Mouse (Mus musculus): ENCODE results near the gene Ucp3. TPM values are rescaled to one million over a fixed set of nuclear protein-coding genes. Genes with fewer than 3 reads are reported as not detected.

The Ucp3 gene
- polyA plus RNA-seq, 1 experiment from 2014 or later: 0.05 TPM

DNA sequence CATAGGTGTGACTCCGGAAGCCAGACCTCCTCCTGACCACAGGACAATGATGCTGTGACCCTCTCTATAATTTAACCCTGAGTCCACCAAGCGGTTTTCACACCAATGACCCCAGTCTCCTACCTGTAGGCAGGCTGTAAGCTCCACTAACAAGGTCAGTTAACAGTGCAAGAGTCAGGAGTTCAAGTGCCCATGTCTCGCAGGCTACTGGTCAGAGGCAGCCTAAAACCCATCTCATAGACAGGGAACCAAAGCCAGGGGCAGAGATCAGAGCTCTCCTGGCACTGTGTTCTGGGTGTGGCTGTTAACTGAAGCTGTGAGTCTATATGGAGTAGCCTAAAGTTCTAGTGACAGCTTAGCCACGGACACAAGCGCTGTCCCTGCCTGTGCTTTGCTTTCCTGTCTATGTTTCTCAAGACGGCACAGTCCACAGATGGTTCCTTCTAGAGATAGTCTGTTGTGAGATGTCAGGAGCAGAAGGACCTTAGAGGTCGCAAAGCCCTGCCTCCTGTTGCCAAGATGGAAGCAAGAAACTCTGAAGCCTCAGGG is 29.7 kb downstream of the Ucp3 start:
- H3K27me3 ChIP-seq (replicated peaks): no peaks in the 10 kb centered on the region
- WGBS: 70% methylated on average over 7 of the region's 7 CpGs

DNA sequence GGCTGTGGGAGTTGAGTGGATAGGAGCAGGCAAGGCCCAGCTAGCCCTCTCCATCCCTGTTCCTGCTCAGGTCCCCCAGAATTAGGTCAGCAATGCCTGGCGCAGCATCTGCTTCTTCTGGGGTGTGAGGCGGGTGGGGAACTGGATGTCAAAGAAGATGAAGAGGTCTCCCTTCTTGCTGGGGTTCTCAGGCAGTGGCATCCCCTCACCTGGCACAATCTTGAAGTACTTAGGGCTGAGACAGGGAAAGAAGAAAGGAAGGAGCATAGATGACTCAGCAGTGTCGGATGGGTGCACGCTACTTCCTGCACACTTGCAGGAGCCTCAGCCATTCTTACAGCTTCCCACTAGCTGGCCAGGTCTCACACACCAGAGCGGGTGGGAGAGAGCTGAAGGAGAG is 30.3 kb downstream of the Ucp3 start:
- ATAC-seq (ENCODE audit: insufficient read depth, low FRiP score, low read depth): no peak

More for the DNA sequence above, 29.7 kb downstream of the Ucp3 start:
- H3K36me3 ChIP-seq: peaks cover 19% of the 10 kb centered on the region
- ATAC-seq (ENCODE audit: insufficient read depth, low FRiP score, low read depth): no peak
- H3K4me1 ChIP-seq: 0 out of 2 replicates have a peak, but pooled peaks cover 6% of the 10 kb centered on the region
- no peak overlapping the region for H3K4me2 ChIP-seq
- no peak overlapping the region for H3K27ac ChIP-seq
- H3K9ac ChIP-seq: no peak overlapping the region
- no peaks in the 10 kb centered on the region for H3K9me3 ChIP-seq
- no peak overlapping the region for H3K4me3 ChIP-seq (replicated peaks)

DNA sequence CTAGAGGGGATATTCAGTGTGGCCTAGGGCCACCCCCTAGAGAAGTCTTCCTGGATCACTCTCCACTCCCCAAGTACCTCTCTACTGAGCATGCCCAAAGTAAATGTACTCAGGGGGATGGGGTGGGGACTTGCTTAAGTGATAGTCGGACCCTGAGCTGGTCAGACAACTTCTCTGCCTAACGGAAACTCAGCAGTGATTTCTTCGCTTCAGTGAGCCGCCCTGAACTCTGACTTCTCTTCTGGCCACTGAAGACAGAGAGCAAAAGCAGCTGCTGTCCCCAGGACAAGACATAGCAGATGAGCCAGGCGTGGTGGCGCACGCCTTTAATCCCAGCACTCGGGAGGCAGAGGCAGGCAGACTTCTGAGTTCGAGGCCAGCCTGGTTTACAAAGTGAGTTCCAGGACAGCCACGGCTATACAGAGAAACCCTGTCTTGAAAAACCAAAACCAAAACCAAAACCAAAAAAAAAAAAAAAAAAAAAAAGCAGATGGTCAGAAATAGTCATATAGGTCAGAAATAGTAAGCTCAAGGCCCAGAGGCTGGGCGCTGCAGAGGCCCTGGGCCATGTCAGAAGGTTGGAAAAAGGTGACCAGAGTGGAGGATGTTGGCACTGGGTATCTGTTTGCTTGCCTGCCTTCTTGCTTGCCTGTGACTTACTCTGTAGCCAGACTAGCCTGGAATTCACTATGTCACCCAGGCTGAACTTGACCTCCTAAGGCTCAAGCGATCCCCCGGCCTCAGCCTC is 32.1 kb downstream of the Ucp3 start:
- WGBS: 76% methylated on average over 13 of the region's 13 CpGs
- no peaks in the 10 kb centered on the region for H3K27me3 ChIP-seq (replicated peaks)
- H3K4me2 ChIP-seq: no peak overlapping the region
- no peak for ATAC-seq (ENCODE audit: insufficient read depth, low FRiP score, low read depth)
- no peak overlapping the region for H3K9ac ChIP-seq
- H3K36me3 ChIP-seq: 0 out of 2 replicates have a peak, but pooled peaks cover 1% of the 10 kb centered on the region
- H3K4me3 ChIP-seq (replicated peaks): no peak overlapping the region
- 0 out of 2 replicates have a peak, but pooled peaks cover 6% of the 10 kb centered on the region for H3K4me1 ChIP-seq
- H3K27ac ChIP-seq: no peak overlapping the region
- no peaks in the 10 kb centered on the region for H3K9me3 ChIP-seq

More for the DNA sequence above, 30.3 kb downstream of the Ucp3 start:
- Histone ChIP-seq H3K9ac (no peak overlapping the region), H3K9me3 (no peaks in the 10 kb centered on the region), H3K36me3 (peaks cover 16% of the 10 kb centered on the region), H3K4me3 (replicated peaks) (no peak overlapping the region), H3K27me3 (replicated peaks) (no peaks in the 10 kb centered on the region), H3K4me1 (0 out of 2 replicates have a peak, but pooled peaks cover 6% of the 10 kb centered on the region), H3K27ac (no peak overlapping the region), H3K4me2 (no peak overlapping the region)
- 77% methylated on average over 5 of the region's 5 CpGs for WGBS

DNA sequence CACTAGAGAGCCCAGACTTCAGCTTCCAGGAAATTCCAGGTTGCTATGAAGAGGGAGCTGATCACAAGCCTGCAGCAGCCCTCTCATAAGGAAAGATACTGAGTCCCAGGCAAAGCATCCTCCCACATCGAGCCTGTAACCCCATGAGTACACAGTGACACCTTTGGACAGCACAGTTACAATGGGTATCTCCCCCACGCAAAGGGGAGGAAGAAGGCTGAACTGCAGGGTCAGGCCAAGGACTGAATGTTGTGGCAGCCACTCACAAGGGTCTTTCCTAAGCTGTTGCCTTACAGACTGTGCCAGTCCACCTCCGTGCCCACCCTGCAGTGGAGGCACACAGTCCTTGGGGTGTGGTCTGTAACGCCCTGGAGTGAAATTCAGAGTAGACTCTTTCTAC is 33.7 kb downstream of the Ucp3 start:
- no peak for ATAC-seq (ENCODE audit: insufficient read depth, low FRiP score, low read depth)
- Histone ChIP-seq H3K36me3 (no peaks in the 10 kb centered on the region), H3K4me3 (replicated peaks) (no peak overlapping the region), H3K27me3 (replicated peaks) (no peaks in the 10 kb centered on the region), H3K9ac (no peak overlapping the region), H3K9me3 (no peaks in the 10 kb centered on the region), H3K27ac (no peak overlapping the region), H3K4me1 (0 out of 2 replicates have a peak, but pooled peaks cover 6% of the 10 kb centered on the region), H3K4me2 (no peak overlapping the region)
- 68% methylated on average over 4 of the region's 4 CpGs for WGBS

DNA sequence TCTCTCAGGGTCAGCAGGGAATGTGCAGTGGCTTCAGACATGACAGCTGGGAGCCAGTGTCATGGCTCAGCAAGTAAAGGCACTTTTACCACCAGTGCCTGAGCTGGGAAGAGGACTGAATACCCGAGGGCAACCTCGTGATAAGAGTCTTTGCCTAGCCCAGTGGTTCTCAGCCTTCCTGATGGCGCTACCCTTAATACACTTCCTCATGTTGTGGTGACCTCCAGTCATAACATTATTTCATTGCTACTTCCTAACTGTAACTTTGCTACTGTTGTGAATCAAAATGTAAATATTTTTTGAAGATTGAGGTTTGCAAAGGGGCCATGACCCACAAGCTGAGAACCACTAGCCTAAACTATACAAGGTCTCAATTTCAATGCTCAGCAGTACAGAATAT is 35.9 kb downstream of the Ucp3 start:
- 54% methylated on average over 3 of the region's 3 CpGs for WGBS
- Histone ChIP-seq H3K4me3 (replicated peaks) (no peak overlapping the region), H3K4me1 (0 out of 2 replicates have a peak, but pooled peaks cover 2% of the 10 kb centered on the region), H3K4me2 (no peak overlapping the region), H3K9me3 (no peaks in the 10 kb centered on the region), H3K27ac (no peak overlapping the region), H3K36me3 (no peaks in the 10 kb centered on the region), H3K27me3 (replicated peaks) (no peaks in the 10 kb centered on the region), H3K9ac (no peak overlapping the region)
- no peak for ATAC-seq (ENCODE audit: insufficient read depth, low FRiP score, low read depth)

DNA sequence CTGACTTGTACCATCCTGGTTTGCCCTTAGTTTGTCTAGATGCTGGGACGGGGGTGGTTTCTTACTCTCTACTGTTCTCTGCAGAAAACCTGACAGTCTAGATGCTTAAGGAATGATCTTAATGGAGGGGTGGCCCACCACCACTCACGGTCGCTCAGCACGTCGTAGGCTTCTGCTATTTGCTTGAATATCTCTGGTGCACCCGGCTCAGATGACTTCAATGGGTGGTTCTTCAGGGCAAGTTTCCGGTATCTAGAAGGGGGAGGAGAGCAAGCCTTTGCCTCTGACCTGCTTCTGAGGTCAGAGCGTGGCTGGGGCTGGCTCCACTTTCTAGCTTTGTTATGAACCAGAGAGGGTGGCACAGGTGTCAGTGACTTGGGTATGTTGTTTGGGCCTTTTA is 38.8 kb downstream of the Ucp3 start:
- Histone ChIP-seq H3K9me3 (no peaks in the 10 kb centered on the region), H3K36me3 (no peaks in the 10 kb centered on the region), H3K27ac (no peak overlapping the region), H3K4me1 (0 out of 2 replicates have a peak, but pooled peaks cover 4% of the 10 kb centered on the region), H3K9ac (no peak overlapping the region), H3K4me3 (replicated peaks) (no peak overlapping the region), H3K27me3 (replicated peaks) (no peaks in the 10 kb centered on the region), H3K4me2 (no peak overlapping the region)
- WGBS: 66% methylated on average over 8 of the region's 8 CpGs
- no peak for ATAC-seq (ENCODE audit: insufficient read depth, low FRiP score, low read depth)

DNA sequence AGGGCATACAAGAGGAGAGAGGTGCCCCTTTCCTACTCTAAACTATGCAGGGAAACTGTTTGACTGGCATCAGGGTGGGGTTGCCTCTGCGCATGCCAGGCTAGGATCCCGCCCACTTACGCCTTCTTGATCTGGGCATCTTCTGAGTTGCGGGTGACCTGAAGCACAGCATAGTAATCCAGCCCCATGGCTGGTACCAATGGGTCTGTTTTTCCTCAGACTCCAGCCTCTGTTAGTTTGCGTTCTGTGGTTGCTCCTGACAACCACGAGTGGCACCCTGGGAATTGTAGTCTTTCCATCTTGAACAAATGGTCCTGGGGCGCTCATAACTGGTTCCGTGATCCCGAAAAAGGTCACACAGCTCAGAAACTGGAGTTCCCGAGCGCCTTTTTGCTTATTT is 41.8 kb downstream of the Ucp3 start, which contains the start of gene Dnajb13:
Gene Dnajb13, minus strand, starts transcription at position 388 of the 400 bp plus-strand sequence.
- no peak for ATAC-seq (ENCODE audit: insufficient read depth, low FRiP score, low read depth)
- Histone ChIP-seq H3K4me1 (0 out of 2 replicates have a peak, but pooled peaks cover 4% of the 10 kb centered on the region), H3K36me3 (no peaks in the 10 kb centered on the region), H3K4me3 (replicated peaks) (no peak within 1 kb of the TSS), H3K27me3 (replicated peaks) (no peaks in the 10 kb centered on the region), H3K9me3 (no peaks in the 10 kb centered on the region), H3K27ac (no peak within 1 kb of the TSS), H3K9ac (no peak within 1 kb of the TSS), H3K4me2 (no peak within 1 kb of the TSS)
- WGBS: 50% methylated on average over 11 of the region's 11 CpGs

DNA sequence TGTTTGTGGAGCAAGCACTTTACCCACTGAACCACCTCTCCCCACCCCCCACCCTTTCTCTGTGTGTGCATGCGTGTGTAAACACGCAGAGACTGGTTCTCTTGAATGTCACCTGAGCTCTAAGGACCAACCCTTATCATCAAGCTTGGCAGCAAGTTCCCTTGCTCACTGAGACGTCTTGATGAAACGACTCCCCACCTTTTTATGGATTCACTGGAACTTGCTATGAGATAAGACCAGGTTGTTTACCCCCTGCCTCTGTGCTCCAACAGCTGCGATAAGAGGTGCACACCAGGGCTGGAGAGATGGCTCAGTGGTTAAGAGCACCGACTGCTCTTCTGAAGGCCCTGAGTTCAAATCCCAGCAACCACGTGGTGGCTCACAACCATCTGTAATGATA is 47.4 kb downstream of the Ucp3 start:
- ATAC-seq (ENCODE audit: insufficient read depth, low FRiP score, low read depth): peak; percentile 33; the same call in 1 of the 2 replicates
- Histone ChIP-seq H3K4me2 (no peak overlapping the region), H3K27ac (no peak overlapping the region), H3K36me3 (no peaks in the 10 kb centered on the region), H3K27me3 (replicated peaks) (no peaks in the 10 kb centered on the region), H3K4me3 (replicated peaks) (no peak overlapping the region), H3K9ac (no peak overlapping the region), H3K9me3 (no peaks in the 10 kb centered on the region), H3K4me1 (no peaks in the 10 kb centered on the region)
- 55% methylated on average over 7 of the region's 7 CpGs for WGBS

DNA sequence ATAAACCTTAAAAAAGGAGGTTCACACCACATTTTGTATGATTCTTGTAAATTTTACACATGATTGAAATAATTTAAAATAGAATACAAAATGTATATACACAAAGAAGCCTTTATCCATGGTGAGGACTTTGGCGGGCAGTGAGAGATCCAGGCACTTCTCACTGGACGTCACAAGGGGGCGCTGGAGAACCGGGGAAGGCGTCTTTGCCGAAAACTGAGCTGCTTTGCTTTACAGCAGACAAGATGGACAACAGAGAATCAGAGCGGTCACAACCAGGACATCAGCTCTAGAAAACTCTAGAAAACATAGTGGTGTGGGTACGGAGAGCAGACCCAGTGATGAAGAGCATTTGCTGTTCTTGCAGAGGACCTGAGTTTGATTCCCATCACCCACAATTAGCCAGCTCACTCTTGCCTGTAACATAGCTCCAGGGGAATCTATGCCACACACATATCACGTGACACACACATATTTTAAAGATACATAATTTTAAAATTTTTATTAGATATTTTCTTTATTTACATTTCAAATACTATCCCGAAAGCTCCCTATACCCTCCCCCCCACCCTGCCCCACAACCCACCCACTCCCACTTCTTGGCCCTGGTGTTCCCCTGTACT is 48.0 kb downstream of the Ucp3 start:
- 22% methylated on average over 10 of the region's 10 CpGs for WGBS
- Histone ChIP-seq H3K4me2 (peak overlapping the region; percentile 37; the same call in 1 of the 2 replicates), H3K9ac (no peak overlapping the region), H3K36me3 (no peaks in the 10 kb centered on the region), H3K27ac (no peak overlapping the region), H3K4me3 (replicated peaks) (no peak overlapping the region), H3K27me3 (replicated peaks) (no peaks in the 10 kb centered on the region), H3K4me1 (no peaks in the 10 kb centered on the region), H3K9me3 (no peaks in the 10 kb centered on the region)
- peak; percentile 57 for ATAC-seq (ENCODE audit: insufficient read depth, low FRiP score, low read depth)

DNA sequence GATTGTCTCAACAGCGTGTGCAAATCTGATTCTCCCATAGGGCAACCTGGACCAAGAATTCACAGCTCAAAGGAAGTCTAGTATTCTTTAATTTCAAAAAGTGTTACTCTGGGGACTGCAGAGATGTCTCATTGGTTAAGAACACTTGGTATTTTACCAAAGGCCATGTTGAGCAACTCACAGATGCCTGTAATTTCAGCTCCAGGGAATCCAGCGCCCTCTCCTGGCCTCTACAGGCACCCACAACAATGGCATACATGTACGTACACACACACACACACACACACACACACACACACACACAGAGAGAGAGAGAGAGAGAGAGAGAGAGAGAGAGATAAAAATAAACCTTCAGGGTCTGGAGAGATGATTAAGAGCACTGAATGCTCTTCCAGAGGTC is 49.4 kb downstream of the Ucp3 start:
- 71% methylated on average over 3 of the region's 3 CpGs for WGBS
- H3K4me3 ChIP-seq (replicated peaks): no peak overlapping the region
- no peak overlapping the region for H3K4me2 ChIP-seq
- H3K27me3 ChIP-seq (replicated peaks): no peaks in the 10 kb centered on the region
- no peaks in the 10 kb centered on the region for H3K4me1 ChIP-seq
- H3K9ac ChIP-seq: no peak overlapping the region
- H3K9me3 ChIP-seq: no peaks in the 10 kb centered on the region
- ATAC-seq (ENCODE audit: insufficient read depth, low FRiP score, low read depth): no peak
- no peaks in the 10 kb centered on the region for H3K36me3 ChIP-seq
- H3K27ac ChIP-seq: no peak overlapping the region

DNA sequence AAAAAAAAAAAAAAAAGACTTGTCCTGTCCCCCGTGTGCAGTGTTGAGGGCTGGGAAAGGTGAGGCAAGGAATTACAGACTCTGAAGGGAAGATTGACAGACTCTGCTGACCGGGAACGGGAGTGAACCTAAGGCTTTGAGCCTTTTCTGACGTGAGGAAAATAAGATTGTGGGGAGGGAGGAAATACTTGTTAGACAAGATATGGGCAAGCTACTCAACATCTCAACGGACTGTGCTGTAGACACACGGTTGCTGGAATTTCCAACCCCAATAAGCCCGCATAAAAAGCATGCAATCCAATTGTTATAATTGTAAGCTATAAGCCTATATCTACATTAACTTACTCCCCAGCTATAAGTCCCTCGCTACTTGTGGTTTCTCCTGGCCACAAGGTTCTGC is 51.9 kb downstream of the Ucp3 start:
- no peak overlapping the region for H3K4me2 ChIP-seq
- no peak overlapping the region for H3K4me3 ChIP-seq (replicated peaks)
- no peak; the same call in 1 of the 2 replicates for ATAC-seq (ENCODE audit: insufficient read depth, low FRiP score, low read depth)
- H3K4me1 ChIP-seq: no peaks in the 10 kb centered on the region
- no peaks in the 10 kb centered on the region for H3K36me3 ChIP-seq
- WGBS: 55% methylated on average over 8 of the region's 8 CpGs
- H3K9ac ChIP-seq: no peak overlapping the region
- H3K27ac ChIP-seq: no peak overlapping the region; the same call in 1 of the 2 replicates
- no peaks in the 10 kb centered on the region for H3K9me3 ChIP-seq
- no peaks in the 10 kb centered on the region for H3K27me3 ChIP-seq (replicated peaks)

DNA sequence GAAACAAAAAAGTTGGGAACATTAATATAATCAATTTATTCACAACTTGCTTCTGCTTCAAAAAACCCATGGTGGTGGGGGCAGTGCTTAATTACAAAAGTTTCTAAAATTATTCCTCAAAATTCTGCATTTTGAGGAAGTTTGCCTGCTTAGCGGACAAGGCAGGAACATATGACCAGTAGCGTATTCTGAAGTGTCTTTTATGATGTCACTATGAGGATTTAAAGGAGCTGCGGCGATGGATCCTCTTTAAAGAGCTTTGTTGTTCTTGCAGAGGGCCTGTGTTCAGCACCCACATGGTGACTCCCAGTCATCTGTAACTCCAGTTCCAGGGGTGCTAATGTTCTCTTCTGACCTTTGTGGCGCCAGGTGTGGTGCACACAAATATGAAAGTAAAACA is 58.0 kb downstream of the Ucp3 start:
- Histone ChIP-seq H3K27me3 (replicated peaks) (no peaks in the 10 kb centered on the region), H3K36me3 (no peaks in the 10 kb centered on the region), H3K9me3 (no peaks in the 10 kb centered on the region), H3K4me3 (replicated peaks) (no peak overlapping the region), H3K27ac (no peak overlapping the region), H3K9ac (no peak overlapping the region), H3K4me2 (no peak overlapping the region), H3K4me1 (peaks cover 3% of the 10 kb centered on the region; the same call in 1 of the 2 replicates)
- 88% methylated on average over 5 of the region's 5 CpGs for WGBS
- ATAC-seq (ENCODE audit: insufficient read depth, low FRiP score, low read depth): no peak
